Mouse (Mus musculus) midbrain, postnatal 0 days (tissue): ENCODE measurements around the gene Eif4e2. TPM values are rescaled to one million over a fixed set of nuclear protein-coding genes. Genes with fewer than 3 reads are reported as not detected.

ENCODE experiments used
- ATAC-seq: fragments of 200-750 bp; cut with Nextera tagmentation; 2 replicates; pipeline ENCODE4 v1.8.0; 2017; ENCODE audit warnings: moderate number of reproducible peaks, mild to moderate bottlenecking, moderate TSS enrichment, moderate library complexity; ENCODE audit not compliant: low FRiP score
- DNase-seq: peaks from one replicate; pipeline ENCODE4 v3.0.0-alpha.2; 2015; ENCODE audit warnings: low spot score
- H3K27ac ChIP-seq: fragments of 300-500 bp; sonication (generic); 2 replicates; pipeline ENCODE4 v1.5.1; 2014; ENCODE audit warnings: low read depth, mild to moderate bottlenecking, low read length, mixed read lengths
- H3K27me3 ChIP-seq: fragments of 300-500 bp; sonication (generic); 2 replicates; pipeline ENCODE4 v1.6.1; 2014; ENCODE audit warnings: low read length, control low read depth, mixed read lengths; ENCODE audit not compliant: insufficient read depth
- H3K36me3 ChIP-seq: fragments of 300-500 bp; sonication (generic); 2 replicates; pipeline ENCODE4 v1.6.1; 2014; ENCODE audit warnings: low read length, control low read depth, mixed read lengths; ENCODE audit not compliant: insufficient read depth
- H3K4me1 ChIP-seq: fragments of 300-500 bp; sonication (generic); 2 replicates; pipeline ENCODE4 v1.6.1; 2014; ENCODE audit warnings: mild to moderate bottlenecking, control low read depth, antibody characterized with exemption, low read length, mixed read lengths; ENCODE audit not compliant: insufficient read depth
- H3K4me2 ChIP-seq: fragments of 300-500 bp; sonication (generic); 2 replicates; pipeline ENCODE4 v1.6.1; 2014; ENCODE audit warnings: low read depth, mild to moderate bottlenecking, low read length, mixed read lengths; ENCODE audit not compliant: poor library complexity, severe bottlenecking
- H3K4me3 ChIP-seq: fragments of 300-500 bp; sonication (generic); 2 replicates; pipeline ENCODE4 v1.5.1; 2014; ENCODE audit warnings: low read depth, mild to moderate bottlenecking, low read length, moderate library complexity
- H3K9ac ChIP-seq: fragments of 300-500 bp; sonication (generic); replicated peaks from 2 replicates; pipeline ENCODE4 v1.6.1; 2014; ENCODE audit warnings: mild to moderate bottlenecking, low read length, moderate library complexity, mixed read lengths; ENCODE audit not compliant: poor library complexity, severe bottlenecking
- H3K9me3 ChIP-seq: fragments of 300-500 bp; sonication (generic); 2 replicates; pipeline ENCODE4 v1.6.1; 2016; ENCODE audit warnings: low read length, control low read depth
- CTCF ChIP-seq: IDR thresholded peaks from 2 replicates; pipeline ENCODE4 v1.5.1; 2016; ENCODE audit warnings: antibody characterized with exemption, mild to moderate bottlenecking
- WGBS: fragments of 180-500 bp; shearing (Covaris S2); extraction: QIAGEN DNeasy Blood & Tissue Kit; methylation state at CpG from one replicate; pipeline ENCODE4 v1.1.7; 2014; 5-methylcytosine and 5-hydroxymethylcytosine counted together
- polyA plus RNA-seq: library from polyadenylated mRNA; unstranded; fragments of >200 nt; fragmentation: Nextera tagmentation; extraction: Ambion mirVana; gene quantifications from 2 replicates; pipeline ENCODE4 v1.2.1, GENCODE M21; 2015
- total RNA-seq: library from RNA; depleted of rRNA; stranded (reverse); fragments of >200 nt; gene quantifications from 2 replicates; pipeline ENCODE4 v1.2.3, GENCODE M21; 2014

Eif4e2 gene
- total and polyA plus RNA-seq, 2 experiments from 2014 or later: 64.5 to 92.7 TPM

DNA sequence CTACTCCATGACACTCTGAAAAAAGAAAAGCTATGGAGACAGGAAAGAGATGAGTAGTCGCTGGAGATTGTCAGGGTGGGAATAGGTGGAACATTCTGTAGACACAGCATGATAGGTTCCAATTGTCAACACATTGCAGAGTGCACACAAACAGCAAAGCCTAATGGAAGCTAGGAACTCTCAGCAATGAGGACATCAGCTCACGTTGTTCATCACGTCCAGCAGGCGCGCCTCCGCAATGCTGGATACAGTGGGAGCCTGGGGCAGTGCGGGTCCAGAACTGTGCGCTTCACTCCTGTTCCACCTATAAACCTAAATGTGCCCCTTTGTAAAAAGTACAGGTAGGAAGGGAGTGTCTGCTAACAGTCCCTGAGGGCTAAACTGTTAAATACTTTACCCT is 29.3 kb downstream of the Eif4e2 start:
- no peak overlapping the region for H3K4me3 ChIP-seq
- no peak for DNase-seq

DNA sequence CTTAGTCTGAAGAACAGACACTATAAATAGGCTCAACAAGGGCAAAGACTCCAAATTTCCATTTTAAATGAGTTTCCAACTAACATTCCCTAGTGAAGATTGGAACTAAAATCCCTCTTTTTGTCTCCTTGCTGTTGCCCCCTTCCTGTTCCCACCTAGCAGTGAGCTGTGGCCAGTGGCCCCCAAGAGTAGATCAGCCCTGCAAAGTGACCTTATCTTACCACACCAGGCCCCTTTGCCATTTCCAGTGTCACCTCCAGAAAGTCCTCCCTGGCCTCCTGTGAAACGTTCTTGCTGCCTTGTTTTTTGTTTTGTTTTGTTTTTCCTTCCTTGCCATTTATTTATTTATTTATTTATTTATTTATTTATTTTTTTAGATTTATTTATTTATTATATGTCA is 31.7 kb downstream of the Eif4e2 start:
- no peak overlapping the region for H3K27ac ChIP-seq
- no peak overlapping the region for H3K4me2 ChIP-seq
- H3K9me3 ChIP-seq: no peaks in the 10 kb centered on the region
- H3K4me3 ChIP-seq: no peak overlapping the region
- H3K4me1 ChIP-seq: no peaks in the 10 kb centered on the region
- H3K27me3 ChIP-seq: no peaks in the 10 kb centered on the region
- TF ChIP-seq CTCF: no peak
- no peaks in the 10 kb centered on the region for H3K36me3 ChIP-seq
- ATAC-seq (no peak), DNase-seq (no peak)
- 39% methylated on average over 1 of the region's 1 CpGs for WGBS
- no peak overlapping the region for H3K9ac ChIP-seq

More for the DNA sequence above, 29.3 kb downstream of the Eif4e2 start:
- Histone ChIP-seq H3K9ac (no peak overlapping the region), H3K27ac (no peak overlapping the region), H3K4me1 (no peaks in the 10 kb centered on the region), H3K27me3 (no peaks in the 10 kb centered on the region), H3K36me3 (peaks cover 12% of the 10 kb centered on the region), H3K9me3 (no peaks in the 10 kb centered on the region), H3K4me2 (no peak overlapping the region)
- WGBS: 92% methylated on average over 8 of the region's 8 CpGs
- no peak for TF ChIP-seq CTCF
- ATAC-seq: no peak

DNA sequence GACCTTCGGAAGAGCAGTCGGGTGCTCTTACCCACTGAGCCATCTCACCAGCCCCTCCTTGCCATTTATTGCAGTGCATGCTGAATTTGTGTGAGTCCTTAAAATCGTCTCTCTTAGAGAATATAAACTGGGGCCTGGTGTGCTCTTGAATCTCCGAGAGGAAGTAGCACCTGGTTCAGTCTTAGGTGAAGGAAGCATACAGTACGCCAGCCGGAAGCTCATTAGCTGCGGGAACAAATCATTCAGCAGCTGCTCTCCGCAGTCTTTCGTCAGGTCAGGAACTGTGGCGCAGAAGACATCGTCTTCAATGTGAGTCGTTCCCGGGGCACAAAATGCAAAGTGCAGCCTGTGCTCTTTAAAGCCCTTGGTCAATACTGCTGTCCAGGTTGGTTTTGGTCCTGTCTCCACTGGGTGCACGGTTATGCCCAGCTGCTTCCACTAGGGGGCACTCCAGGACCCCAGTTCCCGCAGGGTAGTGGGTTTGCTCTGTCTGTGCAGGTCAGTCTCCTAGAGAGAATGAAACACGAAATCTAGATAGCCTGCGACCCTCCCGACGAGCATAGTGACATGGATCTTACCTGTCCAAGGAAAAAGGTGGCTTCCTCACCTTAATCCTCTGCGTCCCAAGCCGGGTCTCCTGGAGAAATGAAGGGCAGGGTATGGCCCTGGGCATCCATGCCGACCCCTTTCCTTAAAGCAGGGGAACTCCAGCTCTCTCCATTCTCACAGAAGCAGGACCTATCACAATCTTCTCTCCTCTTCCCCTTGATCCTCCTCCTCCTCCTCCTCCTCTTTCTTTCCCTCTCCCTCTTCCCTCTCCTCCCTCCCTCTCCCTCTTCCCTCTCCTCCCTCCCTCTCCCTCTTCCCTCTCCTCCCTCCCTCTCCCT is 32.5 kb downstream of the Eif4e2 start:
- H3K9ac ChIP-seq: no peak overlapping the region
- H3K9me3 ChIP-seq: no peaks in the 10 kb centered on the region
- ATAC-seq (peak; percentile 83), DNase-seq (peak; percentile 75)
- H3K36me3 ChIP-seq: no peaks in the 10 kb centered on the region
- H3K4me2 ChIP-seq: peak overlapping the region; percentile 7
- H3K4me1 ChIP-seq: no peaks in the 10 kb centered on the region
- TF ChIP-seq CTCF: peak; percentile 90
- H3K4me3 ChIP-seq: peak overlapping the region; percentile 0; the same call in 1 of the 2 replicates
- no peaks in the 10 kb centered on the region for H3K27me3 ChIP-seq
- no peak overlapping the region for H3K27ac ChIP-seq
- WGBS: 29% methylated on average over 22 of the region's 22 CpGs

DNA sequence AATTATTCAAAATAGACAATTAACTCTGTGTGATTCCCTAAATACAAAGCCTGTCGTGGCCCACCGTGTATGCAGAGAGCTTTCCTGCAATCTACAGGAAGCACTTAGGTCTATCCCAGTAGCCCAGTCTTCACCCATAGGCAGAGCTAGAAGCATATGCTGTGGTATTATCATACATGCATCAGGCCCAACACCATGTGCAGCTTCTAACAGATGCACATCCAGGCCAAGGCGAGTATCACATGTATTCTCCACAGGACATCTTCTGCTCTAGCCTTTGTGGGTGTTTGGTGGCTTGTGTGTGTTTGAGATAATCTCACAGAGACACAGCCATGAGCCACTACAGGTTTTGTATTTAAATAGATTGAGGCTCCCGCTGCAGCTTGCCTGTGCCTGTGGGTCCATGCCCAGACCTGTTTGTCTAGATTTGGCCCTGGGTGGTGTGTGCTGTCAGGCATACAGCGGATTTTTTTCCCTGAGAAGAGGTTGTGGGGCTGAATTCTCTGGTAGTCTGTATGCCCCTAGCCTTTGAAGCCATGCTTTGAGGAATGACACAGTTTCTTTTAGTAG is 38.4 kb downstream of the Eif4e2 start:
- 46% methylated on average over 5 of the region's 5 CpGs for WGBS
- Histone ChIP-seq H3K4me2 (no peak overlapping the region), H3K27me3 (no peaks in the 10 kb centered on the region), H3K27ac (no peak overlapping the region), H3K36me3 (no peaks in the 10 kb centered on the region), H3K4me3 (no peak overlapping the region), H3K9ac (no peak overlapping the region), H3K9me3 (no peaks in the 10 kb centered on the region), H3K4me1 (no peaks in the 10 kb centered on the region)
- DNase-seq (no peak), ATAC-seq (no peak)
- TF ChIP-seq CTCF: no peak

DNA sequence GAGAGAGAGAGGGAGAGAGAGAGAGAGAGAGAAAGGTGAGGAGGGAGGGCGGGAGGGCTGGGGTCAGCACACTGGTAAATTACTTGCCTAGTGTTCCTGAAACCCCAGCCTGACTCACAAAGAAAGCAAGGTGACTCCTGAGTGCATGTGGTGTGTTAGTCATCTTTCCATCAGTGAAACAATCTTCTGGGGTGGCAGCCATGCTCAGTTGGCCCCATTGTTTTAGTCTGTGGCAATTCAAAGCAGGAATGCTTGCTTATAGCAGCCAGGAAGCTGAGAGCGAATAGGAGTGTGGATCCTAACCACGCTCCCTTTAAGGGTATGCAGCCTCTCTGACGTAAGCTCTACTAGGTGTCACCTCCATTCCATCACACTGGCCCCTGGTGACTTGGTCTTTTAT is 41.5 kb downstream of the Eif4e2 start:
- Histone ChIP-seq H3K27me3 (0 out of 2 replicates have a peak, but pooled peaks cover 3% of the 10 kb centered on the region), H3K9ac (no peak overlapping the region), H3K9me3 (no peaks in the 10 kb centered on the region), H3K36me3 (no peaks in the 10 kb centered on the region), H3K4me3 (no peak overlapping the region), H3K4me1 (no peaks in the 10 kb centered on the region), H3K27ac (no peak overlapping the region), H3K4me2 (no peak overlapping the region)
- TF ChIP-seq CTCF: no peak
- DNase-seq: no peak
- WGBS: 70% methylated on average over 4 of the region's 4 CpGs
- no peak for ATAC-seq

DNA sequence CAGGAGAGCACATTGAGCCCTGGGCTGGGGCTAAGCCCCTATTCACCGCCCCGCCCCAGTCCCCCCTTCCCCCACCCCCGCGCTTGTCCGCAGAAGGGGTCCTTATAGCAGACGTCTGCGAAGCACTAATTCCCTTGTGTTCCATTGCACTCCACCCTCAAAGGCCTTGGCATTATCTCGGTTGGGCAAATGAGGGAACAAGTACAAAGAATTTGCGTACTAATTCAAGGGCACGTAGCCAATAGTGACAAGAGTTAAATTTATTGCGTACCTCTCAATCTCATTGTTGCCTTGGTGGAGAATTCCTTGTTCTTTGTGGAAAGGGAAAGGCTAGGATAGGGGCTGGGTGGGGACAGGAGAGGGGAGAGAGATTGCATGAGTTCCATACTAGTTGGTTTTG is 44.0 kb downstream of the Eif4e2 start:
- WGBS: 12% methylated on average over 11 of the region's 11 CpGs

More for the DNA sequence above, 44.0 kb downstream of the Eif4e2 start:
- H3K27me3 ChIP-seq: peaks cover 20% of the 10 kb centered on the region; the same call in 1 of the 2 replicates
- no peak overlapping the region for H3K4me3 ChIP-seq
- no peak for TF ChIP-seq CTCF
- DNase-seq: no peak
- H3K4me1 ChIP-seq: no peaks in the 10 kb centered on the region
- no peak overlapping the region for H3K4me2 ChIP-seq
- no peaks in the 10 kb centered on the region for H3K9me3 ChIP-seq
- H3K36me3 ChIP-seq: no peaks in the 10 kb centered on the region
- H3K9ac ChIP-seq: no peak overlapping the region
- H3K27ac ChIP-seq: no peak overlapping the region
- ATAC-seq: no peak
